Mouse (Mus musculus): Measurements from ENCODE around the gene Mb. TPM values are rescaled to one million over a fixed set of nuclear protein-coding genes. Genes with fewer than 3 reads are reported as not detected.

The Mb gene
- not detected for polyA plus RNA-seq (2017; shearing (Covaris generic))

DNA sequence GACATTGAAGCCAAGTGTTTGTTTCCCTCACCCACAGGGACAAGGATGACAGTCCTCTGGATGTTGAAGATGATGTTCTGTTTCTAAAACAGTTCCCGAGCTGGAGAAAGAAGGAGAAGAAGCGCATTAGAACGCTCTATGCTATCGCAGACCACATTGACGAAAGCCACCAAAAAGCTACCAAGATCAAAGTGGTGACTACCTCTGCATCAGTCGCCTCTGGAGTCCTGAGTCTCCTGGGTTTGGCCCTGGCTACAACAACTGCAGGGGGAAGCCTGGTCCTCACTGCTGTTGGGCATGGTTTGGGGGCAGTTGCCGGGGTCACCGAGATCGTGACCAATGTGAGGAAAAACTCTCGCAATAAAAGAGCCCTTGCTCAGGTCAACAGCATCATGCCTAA is at the start of gene Mb:
TSS of gene Mb (minus strand) at position 101 of the 400 bp plus-strand sequence.
- ATAC-seq: no peak

GRCm38 (mm10) chr15:77099756-77100155 is 49.3 kb upstream of the Mb start:
- no peak for ATAC-seq

- no peak for ATAC-seq
Observed at GRCm38 (mm10) chr15:77097358-77097757, 46.9 kb upstream of the Mb start.

GRCm38 (mm10) chr15:77095216-77095615 is 44.7 kb upstream of the Mb start:
- ATAC-seq: no peak

DNA sequence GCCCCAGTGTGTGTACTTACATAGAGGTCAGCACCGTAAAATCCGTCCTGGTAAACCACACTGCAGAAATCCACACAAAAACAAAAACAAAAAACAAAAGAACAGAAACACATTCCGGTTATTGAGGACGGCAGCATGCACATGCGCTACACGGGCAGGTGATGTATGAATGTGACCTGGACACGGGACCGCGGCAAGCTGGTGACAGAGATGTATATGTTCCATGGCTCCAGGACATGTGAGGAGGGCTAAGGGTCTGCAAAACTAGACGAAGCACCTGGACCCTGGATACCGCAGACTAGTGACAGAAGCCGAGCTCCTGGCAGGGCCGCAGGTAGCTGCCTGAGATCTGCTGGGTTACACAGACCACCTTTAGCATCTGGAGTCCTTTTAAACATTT is 44.0 kb upstream of the Mb start:
- no peak for ATAC-seq

- ATAC-seq: no peak
Observed at GRCm38 (mm10) chr15:77091394-77091793, 40.9 kb upstream of the Mb start.

- ATAC-seq: no peak
Observed at GRCm38 (mm10) chr15:77090531-77090930, 40.1 kb upstream of the Mb start.

- ATAC-seq: no peak
Observed at GRCm38 (mm10) chr15:77089249-77089648, 38.8 kb upstream of the Mb start.

DNA sequence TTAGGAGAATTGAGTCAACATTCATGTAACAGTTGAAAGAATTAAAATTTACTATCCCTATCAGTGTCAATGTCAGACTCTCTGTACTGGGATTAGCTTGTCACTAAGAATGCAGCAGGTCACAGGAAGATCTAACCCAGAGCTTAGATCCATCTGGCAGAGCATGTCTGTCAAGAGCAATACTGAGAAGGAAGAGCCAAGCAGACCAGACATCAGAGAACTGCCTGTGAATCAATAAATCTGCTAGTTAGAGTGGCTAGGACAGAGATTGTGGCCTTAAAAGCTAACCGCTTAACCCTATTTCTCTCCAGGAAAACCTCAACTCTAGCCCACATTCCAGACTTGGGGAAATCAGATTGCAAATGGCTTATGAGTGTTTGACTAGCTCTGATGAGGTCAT is 36.0 kb upstream of the Mb start:
- ATAC-seq: no peak

DNA sequence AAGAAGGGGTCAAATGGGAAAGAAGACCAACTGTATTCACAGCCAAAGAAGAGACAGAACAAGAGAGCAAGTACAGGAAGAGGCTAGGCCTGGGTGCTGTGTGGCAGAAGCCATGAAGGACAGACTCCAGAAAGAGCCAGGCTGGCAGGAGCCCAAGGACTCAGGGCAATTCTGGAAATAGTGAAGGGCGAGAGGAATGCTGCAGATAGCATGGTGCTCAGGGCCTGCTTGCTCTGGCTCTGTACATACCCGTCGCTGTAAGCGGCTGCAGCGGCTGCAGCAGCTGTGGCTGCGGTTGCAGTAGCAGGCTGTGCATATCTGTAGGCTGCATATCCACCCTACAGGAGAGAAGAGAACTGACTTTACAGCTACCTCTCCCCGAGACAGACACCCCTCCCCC is 35.3 kb upstream of the Mb start:
- ATAC-seq: no peak

DNA sequence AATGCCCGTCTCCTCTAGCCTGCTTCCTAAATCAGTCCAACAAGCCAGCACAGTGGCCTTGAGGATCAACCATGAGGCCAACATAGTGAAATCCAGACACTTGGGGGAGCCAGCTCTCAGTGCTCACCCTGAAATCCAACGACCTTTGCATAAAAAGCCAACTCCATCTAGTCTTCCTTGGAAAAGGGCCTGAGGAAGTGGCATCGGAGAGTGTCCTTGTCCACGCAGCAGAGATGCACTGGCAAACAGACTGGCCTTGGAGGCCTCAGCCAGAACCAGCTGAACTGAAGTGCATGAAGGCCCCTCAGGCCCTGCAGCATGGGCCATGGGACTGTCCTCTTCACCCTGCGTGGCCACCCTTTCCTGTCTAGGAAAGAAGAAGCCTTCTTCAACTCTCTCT is 31.0 kb upstream of the Mb start:
- no peak for ATAC-seq

- no peak for ATAC-seq
Observed at GRCm38 (mm10) chr15:77080684-77081254, 30.3 kb upstream of the Mb start.

- ATAC-seq: no peak
Observed at GRCm38 (mm10) chr15:77079890-77080361, 29.5 kb upstream of the Mb start.

GRCm38 (mm10) chr15:77079256-77079822 is 28.9 kb upstream of the Mb start:
- ATAC-seq: no peak

DNA sequence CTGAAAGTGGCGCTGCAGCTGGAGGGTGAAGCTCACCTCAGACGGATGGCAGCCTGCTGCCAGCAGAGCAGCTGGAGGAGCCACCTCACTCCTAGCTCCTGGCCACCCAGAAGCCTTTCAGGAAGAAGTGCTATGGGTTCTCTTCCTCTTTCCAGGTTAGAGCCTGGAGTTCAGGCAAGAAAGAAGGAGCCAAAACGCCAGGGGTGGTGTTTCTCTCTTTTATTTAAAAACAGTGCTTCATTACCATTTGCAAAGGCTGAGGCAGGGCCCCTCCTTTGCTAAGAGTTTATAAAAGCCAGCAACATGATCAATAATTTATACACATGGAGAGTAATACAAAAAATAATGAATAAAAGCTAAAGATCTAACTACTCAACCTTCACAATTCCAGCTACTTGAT is 28.3 kb upstream of the Mb start:
- ATAC-seq: no peak

DNA sequence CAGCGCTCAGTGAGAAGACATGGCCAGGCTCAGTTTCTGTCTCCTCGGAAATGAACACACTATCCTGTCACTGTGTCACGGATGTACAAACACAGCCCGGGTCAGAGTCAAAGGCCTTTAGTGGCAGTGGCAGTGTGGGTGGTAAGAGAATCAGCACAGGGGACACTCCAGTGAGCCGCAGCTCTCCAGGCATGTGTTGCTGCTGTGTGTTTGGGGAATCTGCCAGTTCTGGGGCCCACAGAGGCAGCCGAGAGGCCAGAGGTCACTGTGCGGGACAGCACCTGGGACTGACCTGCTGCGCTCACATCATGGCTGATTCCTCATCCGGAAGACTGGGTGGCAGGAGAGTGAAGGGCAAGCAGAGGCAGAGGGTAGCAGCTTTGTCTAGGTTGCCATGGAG is 27.4 kb upstream of the Mb start:
- ATAC-seq: no peak

GRCm38 (mm10) chr15:77076523-77076922 is 26.1 kb upstream of the Mb start:
- no peak for ATAC-seq

DNA sequence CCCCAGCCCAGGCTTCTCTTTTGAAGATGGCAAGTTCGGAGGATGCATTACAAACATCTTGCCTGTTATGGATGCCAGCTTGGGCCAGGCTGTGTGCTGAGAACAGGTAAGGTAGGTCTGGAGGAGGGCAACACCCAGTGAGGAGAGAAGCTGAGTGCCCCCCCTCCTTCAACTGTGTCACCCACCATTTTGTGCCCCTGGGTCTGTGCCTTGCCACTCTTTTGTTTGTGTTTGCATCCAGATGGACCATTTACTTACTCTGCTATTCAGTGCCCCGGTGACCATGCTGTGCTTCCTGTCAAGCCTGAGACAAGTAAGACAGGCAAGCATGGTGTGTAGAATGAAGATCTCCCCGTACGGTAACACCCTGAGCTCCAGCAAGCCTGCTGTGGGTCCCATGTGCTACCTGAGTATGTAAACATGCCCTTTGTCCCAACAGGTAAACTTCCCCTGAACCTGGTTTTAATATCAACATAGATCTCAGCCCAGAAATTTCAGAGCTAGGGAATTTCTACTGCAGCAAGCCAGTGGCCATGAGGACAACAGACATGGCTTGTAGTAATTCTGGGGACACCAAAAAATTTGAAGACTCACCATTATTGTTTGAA is 22.2 kb upstream of the Mb start:
- no peak for ATAC-seq

GRCm38 (mm10) chr15:77071501-77071900 is 21.0 kb upstream of the Mb start:
- peak; percentile 61 for ATAC-seq

- ATAC-seq: no peak
Observed at GRCm38 (mm10) chr15:77070745-77071268, 20.3 kb upstream of the Mb start.

DNA sequence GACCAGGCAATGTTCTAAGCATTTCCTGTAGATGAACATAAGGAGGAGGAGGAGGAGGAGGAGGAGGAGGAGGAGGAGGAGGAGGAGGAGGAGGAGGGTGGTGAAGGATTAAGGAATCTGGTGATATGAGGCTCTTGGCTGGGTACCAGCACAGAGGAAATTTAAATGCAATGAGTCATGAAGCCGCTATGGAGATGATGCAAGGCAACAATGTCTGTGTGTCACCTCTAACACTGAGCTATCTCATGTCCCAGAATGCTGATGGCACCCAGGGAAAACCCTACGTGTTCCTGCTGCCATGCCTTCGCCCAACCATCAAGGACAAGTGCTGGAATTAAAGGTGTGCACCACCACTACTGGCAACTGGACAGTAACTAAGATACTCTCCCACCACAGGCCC is 18.5 kb upstream of the Mb start:
- no peak for ATAC-seq

GRCm38 (mm10) chr15:77068439-77068861 is 18.0 kb upstream of the Mb start:
- ATAC-seq: no peak

- no peak for ATAC-seq
Observed at GRCm38 (mm10) chr15:77066233-77066632, 15.8 kb upstream of the Mb start.

DNA sequence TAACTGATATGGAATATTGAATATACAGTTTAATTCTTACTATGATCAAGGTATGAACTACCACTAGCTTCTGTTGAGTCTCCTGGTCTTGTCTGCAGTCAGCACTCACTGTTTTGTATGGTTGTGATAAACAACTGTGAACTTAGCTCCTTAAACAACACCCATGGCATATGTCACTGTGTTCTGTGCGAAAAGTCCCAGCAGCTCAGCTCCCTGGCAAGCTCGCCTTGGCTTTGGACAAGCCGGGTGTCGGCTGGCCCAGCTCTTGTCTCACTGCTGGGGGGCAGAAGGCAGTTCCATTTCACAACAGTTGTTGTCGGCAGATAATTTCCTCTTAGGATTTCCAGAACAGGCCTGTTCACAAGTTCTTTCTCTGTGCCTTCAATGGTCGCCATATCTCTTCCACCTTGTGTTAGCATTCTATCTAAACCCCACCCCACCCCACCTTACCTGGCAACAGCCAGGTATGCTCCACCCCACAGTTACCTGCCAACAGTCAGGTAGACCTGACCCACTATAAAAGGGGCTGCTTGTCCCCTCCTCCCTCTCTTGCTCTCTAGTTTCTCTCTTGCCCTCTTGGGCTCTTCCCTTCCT is 14.9 kb upstream of the Mb start:
- no peak for ATAC-seq

Measured in CD4-positive, CD25-positive, alpha-beta regulatory T cell, adult 4 months (primary cell).